Mouse (Mus musculus) hindlimb bud, embryonic 11.5 days (tissue): ENCODE measurements around the gene Amer2.

Experiments used
- DNase-seq: peaks from one replicate; pipeline ENCODE4 v3.0.0-alpha.2; 2012; ENCODE audit warnings: low read depth, low spot score; ENCODE audit errors: extremely low spot score

The Amer2 gene

GRCm38 (mm10) chr14:60386591-60387501 is 13.8 kb downstream of the Amer2 start:
- DNase-seq, result no peak

GRCm38 (mm10) chr14:60388332-60388731 is 15.3 kb downstream of the Amer2 start:
- DNase-seq, result no peak

GRCm38 (mm10) chr14:60392202-60392601 is 19.1 kb downstream of the Amer2 start:
- DNase-seq, result no peak

GRCm38 (mm10) chr14:60397321-60397720 is 24.3 kb downstream of the Amer2 start:
- no peak for DNase-seq

- no peak for DNase-seq
Measured at GRCm38 (mm10) chr14:60398861-60399260, 25.8 kb downstream of the Amer2 start.

GRCm38 (mm10) chr14:60403228-60403627 is 30.2 kb downstream of the Amer2 start:
- DNase-seq, result no peak

- DNase-seq, result no peak
Measured at GRCm38 (mm10) chr14:60405829-60406228, 32.8 kb downstream of the Amer2 start.

GRCm38 (mm10) chr14:60406543-60406942 is 33.5 kb downstream of the Amer2 start:
- DNase-seq, result no peak

- no peak for DNase-seq
Measured at GRCm38 (mm10) chr14:60407319-60407718, 34.3 kb downstream of the Amer2 start.

- peak; percentile 20 for DNase-seq
Measured at GRCm38 (mm10) chr14:60409702-60410491, 36.8 kb downstream of the Amer2 start.

- DNase-seq, result no peak
Measured at GRCm38 (mm10) chr14:60411229-60411628, 38.2 kb downstream of the Amer2 start.

GRCm38 (mm10) chr14:60414691-60415090 is 41.6 kb downstream of the Amer2 start:
- DNase-seq, result no peak

- no peak for DNase-seq
Measured at GRCm38 (mm10) chr14:60417924-60418323, 44.9 kb downstream of the Amer2 start.

- DNase-seq, result no peak
Measured at GRCm38 (mm10) chr14:60422920-60423319, 49.9 kb downstream of the Amer2 start.

GRCm38 (mm10) chr14:60424174-60424573 is 51.1 kb downstream of the Amer2 start:
- no peak for DNase-seq

- DNase-seq, result no peak
Measured at GRCm38 (mm10) chr14:60425553-60425952, 52.5 kb downstream of the Amer2 start.

- no peak for DNase-seq
Measured at GRCm38 (mm10) chr14:60427896-60428295, 54.8 kb downstream of the Amer2 start.

- DNase-seq, result no peak
Measured at GRCm38 (mm10) chr14:60429513-60429912, 56.5 kb downstream of the Amer2 start.

- DNase-seq, result no peak
Measured at GRCm38 (mm10) chr14:60431515-60431914, 58.5 kb downstream of the Amer2 start.

GRCm38 (mm10) chr14:60432136-60432535 is 59.1 kb downstream of the Amer2 start:
- DNase-seq, result no peak

GRCm38 (mm10) chr14:60435515-60435914 is 62.5 kb downstream of the Amer2 start:
- no peak for DNase-seq

- no peak for DNase-seq
Measured at GRCm38 (mm10) chr14:60436364-60436763, 63.3 kb downstream of the Amer2 start.
